28 mouse cellular contexts compared by ENCODE assay signal in genomic region chr2:58086420-58086819, GRCm38 (mm10). TPM values are rescaled to one million over a fixed set of nuclear protein-coding genes. Genes with fewer than 3 reads are reported as not detected.
"Had no signal": no experiment of that assay in that cellular context is flagged by ENCODE, and none has a peak within 500 bp of the region (broad histone marks: within the 10 kb centered on the region; RNA-seq: fewer than 3 reads in every experiment).

No protein-coding gene starts in this region.

- DNase-seq: liver, postnatal 0 days; lung, adult 2 months; lung, postnatal 14 days; lung, postnatal 36 days; midbrain, embryonic 14.5 days; retina, postnatal 1 day; right cerebral cortex, adult 18-20 months; right cerebral cortex, postnatal 25 days; right cerebral cortex, postnatal 4 days; spleen, adult 18-20 months; thymus, adult 18-20 months; thymus, postnatal 14 days; thymus, postnatal 36 days had no signal

- H3K4me2 ChIP-seq: lung, embryonic 15.5 days; midbrain, embryonic 12.5 days; neural tube, embryonic 13.5 days; neural tube, embryonic 15.5 days had no signal

- H3K27ac ChIP-seq: lung, embryonic 15.5 days; macrophage; midbrain, embryonic 10.5 days; midbrain, embryonic 12.5 days; neural tube, embryonic 13.5 days; neural tube, embryonic 15.5 days had no signal

- ATAC-seq: liver, postnatal 0 days; lung, postnatal 0 days; midbrain, embryonic 16.5 days had no signal

- H3K4me3 ChIP-seq: lung, embryonic 15.5 days; midbrain, embryonic 10.5 days; midbrain, embryonic 12.5 days; myocyte; neural tube, embryonic 13.5 days; neural tube, embryonic 15.5 days had no signal

- H3K9ac ChIP-seq: liver, postnatal 0 days; lung, embryonic 15.5 days; midbrain, embryonic 12.5 days; neural tube, embryonic 13.5 days; neural tube, embryonic 15.5 days had no signal

- H3K27me3 ChIP-seq: lung, embryonic 15.5 days; midbrain, embryonic 12.5 days; neural tube, embryonic 13.5 days; neural tube, embryonic 15.5 days had no signal

- H3K9me3 ChIP-seq: lung, embryonic 15.5 days; midbrain, embryonic 10.5 days; midbrain, embryonic 12.5 days; neural tube, embryonic 13.5 days; neural tube, embryonic 15.5 days had no signal

- H3K4me1 ChIP-seq: lung, embryonic 15.5 days; midbrain, embryonic 10.5 days; midbrain, embryonic 12.5 days; neural tube, embryonic 13.5 days; neural tube, embryonic 15.5 days had no signal

- H3K36me3 ChIP-seq: lung, embryonic 15.5 days; midbrain, embryonic 10.5 days; midbrain, embryonic 12.5 days; neural tube, embryonic 13.5 days; neural tube, embryonic 15.5 days had no signal

RNA-seq across cellular contexts. Expression of gene Ermn, which starts 33.8 kb away (rescaled TPM):
- total RNA-seq: megakaryocyte progenitor cell, adult 5-6 weeks; megakaryocyte-erythroid progenitor cell, adult 5-6 weeks had no signal
- polyA plus RNA-seq: liver, postnatal 0 days; lung, adult 2 months; lung, embryonic 15.5 days; macrophage; myocyte; neural tube, embryonic 11.5 days; small intestine, adult 2 months; stomach, embryonic 14.5 days; stomach, embryonic 16.5 days had no signal
